Mouse (Mus musculus) olfactory bulb, adult 2 months (tissue): Measurements from ENCODE around the gene Megf11.

ENCODE experiments used
- CTCF ChIP-seq: fragments of 200-500 bp; IDR thresholded peaks from 2 replicates; pipeline ENCODE4 v1.5.1; 2012; ENCODE audit warnings: low read depth, mild to moderate bottlenecking, low read length, moderate library complexity; ENCODE audit not compliant: insufficient read depth
- POLR2A ChIP-seq: fragments of 200-500 bp; IDR thresholded peaks from 2 replicates; pipeline ENCODE4 v1.6.1; 2012; ENCODE audit warnings: mild to moderate bottlenecking, low read depth, low read length, moderate library complexity; ENCODE audit not compliant: insufficient read depth

GRCm38 (mm10) chr9:64349490-64349889, 35.9 kb upstream of the Megf11 start:
- no peak for TF ChIP-seq CTCF
- no peak for TF ChIP-seq POLR2A
